Mouse (Mus musculus) bone marrow, adult 2 months (tissue): ENCODE results near the gene Npff. TPM values are rescaled to one million over a fixed set of nuclear protein-coding genes. Genes with fewer than 3 reads are reported as not detected.

Source experiments
- H3K27ac ChIP-seq: fragments of 200-500 bp; 2 replicates; pipeline ENCODE4 v1.5.1; 2012; ENCODE audit warnings: low read depth, mild to moderate bottlenecking, control low read depth, inconsistent platforms, low read length; ENCODE audit not compliant: control insufficient read depth, poor library complexity, insufficient read depth
- H3K4me1 ChIP-seq: fragments of 200-500 bp; 2 replicates; pipeline ENCODE4 v1.6.1; 2011; ENCODE audit warnings: low read length; ENCODE audit not compliant: control insufficient read depth, insufficient read depth
- H3K4me3 ChIP-seq: fragments of 200-500 bp; replicated peaks from 2 replicates; pipeline ENCODE3; 2011; ENCODE audit warnings: mild to moderate bottlenecking, low read depth, low read length, control low read depth; ENCODE audit not compliant: control insufficient read depth
- CTCF ChIP-seq: fragments of 200-500 bp; IDR thresholded peaks from 2 replicates; pipeline ENCODE4 v1.5.1; 2011; ENCODE audit warnings: low read length, control low read depth; ENCODE audit not compliant: control insufficient read depth, insufficient read depth
- POLR2A ChIP-seq: fragments of 200-500 bp; IDR thresholded peaks from 2 replicates; pipeline ENCODE4 v1.6.1; 2011; ENCODE audit warnings: low read depth, mild to moderate bottlenecking, control low read depth, low read length, borderline replicate concordance; ENCODE audit not compliant: control insufficient read depth
- WGBS: fragments of 180-500 bp; shearing (Covaris S2); methylation state at CpG from one replicate; pipeline ENCODE4 v1.1.7; 2018; 5-methylcytosine and 5-hydroxymethylcytosine counted together
- polyA plus RNA-seq: library from polyadenylated mRNA; stranded (reverse); fragments of >200 nt; gene quantifications from 2 replicates; pipeline ENCODE4 v1.2.4, GENCODE M21; 2011; ENCODE audit warnings: low replicate concordance; ENCODE audit not compliant: missing spikeins, insufficient read depth, insufficient read length

Gene Npff
- polyA plus RNA-seq, 1 experiment, result 32.7 TPM

- H3K4me1 ChIP-seq, result no peaks in the 10 kb centered on the region
- no peak for TF ChIP-seq POLR2A
- TF ChIP-seq CTCF, result no peak
- WGBS, result 95% methylated on average over 5 of the region's 5 CpGs
- no peak overlapping the region for H3K4me3 ChIP-seq
- no peak overlapping the region for H3K27ac ChIP-seq
Measured at GRCm38 (mm10) chr15:102552599-102552998, 27.9 kb upstream of the Npff start.

- TF ChIP-seq CTCF (no peak), POLR2A (no peak)
- H3K4me1 ChIP-seq, result no peaks in the 10 kb centered on the region
- 83% methylated on average over 3 of the region's 3 CpGs for WGBS
- no peak overlapping the region for H3K4me3 ChIP-seq
- no peak overlapping the region for H3K27ac ChIP-seq
Measured at GRCm38 (mm10) chr15:102547478-102547877, 22.7 kb upstream of the Npff start.

GRCm38 (mm10) chr15:102546677-102547427 is 22.1 kb upstream of the Npff start:
- Histone ChIP-seq H3K4me1 (no peaks in the 10 kb centered on the region), H3K4me3 (no peak overlapping the region), H3K27ac (no peak overlapping the region)
- TF ChIP-seq POLR2A (no peak), CTCF (no peak)
- 90% methylated on average over 3 of the region's 3 CpGs for WGBS

- 83% methylated on average over 3 of the region's 3 CpGs for WGBS
- Histone ChIP-seq H3K4me1 (no peaks in the 10 kb centered on the region), H3K4me3 (no peak overlapping the region), H3K27ac (no peak overlapping the region)
- TF ChIP-seq POLR2A (no peak), CTCF (no peak)
Measured at GRCm38 (mm10) chr15:102546246-102546645, 21.5 kb upstream of the Npff start.

- no peaks in the 10 kb centered on the region for H3K4me1 ChIP-seq
- 82% methylated on average over 4 of the region's 4 CpGs for WGBS
- no peak overlapping the region for H3K27ac ChIP-seq
- no peak overlapping the region for H3K4me3 ChIP-seq
- TF ChIP-seq CTCF (no peak), POLR2A (no peak)
Measured at GRCm38 (mm10) chr15:102544801-102545200, 20.1 kb upstream of the Npff start.

- Histone ChIP-seq H3K4me1 (no peaks in the 10 kb centered on the region), H3K27ac (no peak overlapping the region), H3K4me3 (no peak overlapping the region)
- TF ChIP-seq CTCF (no peak), POLR2A (no peak)
- WGBS, result 86% methylated on average over 7 of the region's 7 CpGs
Measured at GRCm38 (mm10) chr15:102533926-102534325, 9.2 kb upstream of the Npff start.

- Histone ChIP-seq H3K4me1 (no peaks in the 10 kb centered on the region), H3K27ac (no peak overlapping the region), H3K4me3 (no peak overlapping the region)
- TF ChIP-seq POLR2A (no peak), CTCF (no peak)
- WGBS, result 87% methylated on average over 3 of the region's 3 CpGs
Measured at GRCm38 (mm10) chr15:102532106-102532900, 7.6 kb upstream of the Npff start.

- TF ChIP-seq CTCF (no peak), POLR2A (no peak)
- H3K27ac ChIP-seq, result no peak overlapping the region
- no peak overlapping the region for H3K4me3 ChIP-seq
- WGBS, result 92% methylated on average over 4 of the region's 4 CpGs
- H3K4me1 ChIP-seq, result no peaks in the 10 kb centered on the region
Measured at GRCm38 (mm10) chr15:102531586-102531985, 6.8 kb upstream of the Npff start.
